In the genomic region with DNA sequence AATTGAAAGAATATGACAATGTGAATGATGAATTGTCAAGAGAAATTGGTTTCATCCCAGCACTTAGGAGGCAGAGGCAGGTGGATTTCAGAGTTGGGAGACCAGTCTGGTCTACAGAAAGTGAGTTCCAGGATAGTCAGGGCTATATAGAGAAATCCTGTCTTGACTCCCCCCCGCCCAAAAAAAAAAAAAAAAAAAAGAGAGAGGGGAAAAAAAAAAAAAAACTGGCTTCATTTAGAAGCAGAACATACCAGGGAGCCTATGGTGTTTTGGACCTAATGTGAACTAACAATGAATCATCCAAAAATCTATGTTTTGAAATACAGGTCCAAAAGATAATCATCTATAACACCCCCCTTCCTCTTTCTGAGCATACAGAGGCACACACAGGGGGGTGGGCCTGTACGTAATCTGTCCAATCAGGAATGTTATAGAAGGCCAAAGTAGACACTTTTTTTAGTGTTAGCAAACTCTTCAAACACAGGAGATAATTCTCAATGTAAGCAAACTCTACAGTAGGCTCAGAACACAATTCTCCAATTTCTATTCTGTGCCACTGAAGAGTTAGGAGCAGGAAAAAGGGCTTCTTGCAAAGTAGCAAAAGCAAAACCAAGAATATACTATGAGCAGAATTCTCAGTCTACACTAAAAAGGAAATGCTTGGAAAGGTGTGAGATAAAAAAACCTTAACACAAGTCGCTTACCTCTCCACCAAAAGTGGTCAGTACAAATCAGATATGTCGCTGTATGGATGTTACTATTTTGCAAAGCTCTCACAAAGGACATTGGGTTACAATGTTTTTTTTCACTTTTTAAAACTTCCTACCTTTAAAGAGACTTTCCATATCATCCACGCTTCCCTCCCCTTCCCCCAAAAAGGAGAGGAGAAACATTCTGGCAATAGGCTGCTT, we compare ENCODE assay signal across 8 mouse cellular contexts. TPM values are rescaled to one million over a fixed set of nuclear protein-coding genes. Genes with fewer than 3 reads are reported as not detected.
DNase-seq lines count a peak whose midpoint lies in the region; ATAC-seq and TF ChIP-seq lines count a peak whose summit lies in the region.

No protein-coding gene starts in this region.

- no peaks in the 10 kb centered on the region for H3K9me3 ChIP-seq in heart, postnatal 0 days (replicated peaks; ENCODE audit: control insufficient read depth, low read length)
- H3K9me3 ChIP-seq in hindbrain, postnatal 0 days (ENCODE audit: low read length), result no peaks in the 10 kb centered on the region
- no peaks in the 10 kb centered on the region for H3K9me3 ChIP-seq in midbrain, embryonic 14.5 days (ENCODE audit: control insufficient read depth, low read length)

- TF ChIP-seq CTCF in heart, postnatal 0 days (IDR thresholded peaks at IDR 0.05; ENCODE audit: low read depth), result no peak
- TF ChIP-seq CTCF in cortical plate, adult 2 months (IDR thresholded peaks at IDR 0.05; ENCODE audit: extremely low read depth, insufficient read depth, low read length), result no peak
- TF ChIP-seq CTCF in hindbrain, postnatal 0 days (IDR thresholded peaks at IDR 0.05; ENCODE audit: low read depth), result no peak

- H3K36me3 ChIP-seq in heart, postnatal 0 days (replicated peaks; ENCODE audit: control insufficient read depth, insufficient read depth, low read length), result peaks cover 39% of the 10 kb centered on the region
- H3K36me3 ChIP-seq in hindbrain, postnatal 0 days (ENCODE audit: insufficient read depth, low read length), result peaks cover 42% of the 10 kb centered on the region
- H3K36me3 ChIP-seq in midbrain, embryonic 14.5 days (ENCODE audit: control insufficient read depth, insufficient read depth, low read length), result peaks cover 53% of the 10 kb centered on the region

- no peak for ATAC-seq in heart, postnatal 0 days (ENCODE audit: insufficient read depth, low read depth)
- ATAC-seq in hindbrain, postnatal 0 days, result no peak
- ATAC-seq in midbrain, embryonic 14.5 days (ENCODE audit: low FRiP score, low TSS enrichment), result no peak
- no peak for ATAC-seq in monocyte, adult 5-6 weeks (replicated peaks; ENCODE audit: insufficient number of reproducible peaks, low FRiP score, low TSS enrichment, poor library complexity, severe bottlenecking)

- no peak for TF ChIP-seq EP300 in heart, postnatal 0 days (IDR thresholded peaks at IDR 0.05; ENCODE audit: low read depth)

- no peak for DNase-seq in heart, postnatal 0 days (ENCODE audit: low spot score)
- DNase-seq in heart, postnatal 25 days (ENCODE audit: low spot score), result no peak
- no peak for DNase-seq in hindbrain, postnatal 0 days (ENCODE audit: low spot score)
- DNase-seq in midbrain, embryonic 14.5 days, result no peak
- no peak for DNase-seq in testis, postnatal 14 days (ENCODE audit: low spot score)
- DNase-seq in right cerebral cortex, postnatal 25 days, result no peak

- H3K27me3 ChIP-seq in heart, postnatal 0 days (ENCODE audit: control insufficient read depth, insufficient read depth, low read length), result no peaks in the 10 kb centered on the region
- H3K27me3 ChIP-seq in hindbrain, postnatal 0 days (ENCODE audit: insufficient read depth, low read length), result no peaks in the 10 kb centered on the region
- no peaks in the 10 kb centered on the region for H3K27me3 ChIP-seq in midbrain, embryonic 14.5 days (ENCODE audit: control insufficient read depth, insufficient read depth, low read length)

- WGBS in heart, postnatal 0 days, result 46% methylated on average over 5 of the region's 5 CpGs
- WGBS in hindbrain, postnatal 0 days, result 58% methylated on average over 5 of the region's 5 CpGs
- 71% methylated on average over 5 of the region's 5 CpGs for WGBS in midbrain, embryonic 14.5 days

- intact Hi-C loops in heart, postnatal 25 days (cut with DNase I), result no loop called here

- peak overlapping the region; percentile 50; the same call in 1 of the 2 replicates for H3K9ac ChIP-seq in heart, postnatal 0 days (replicated peaks; ENCODE audit: low read depth, low read length)
- peak overlapping the region; percentile 76; the same call in 1 of the 2 replicates for H3K9ac ChIP-seq in hindbrain, postnatal 0 days (replicated peaks; ENCODE audit: low read length)
- no peak overlapping the region; the same call in 1 of the 2 replicates for H3K9ac ChIP-seq in midbrain, embryonic 14.5 days (replicated peaks; ENCODE audit: low read length)

- H3K4me2 ChIP-seq in heart, postnatal 0 days (ENCODE audit: low read depth, low read length), result peak overlapping the region; percentile 77
- H3K4me2 ChIP-seq in hindbrain, postnatal 0 days (ENCODE audit: low read depth, low read length), result peak overlapping the region; percentile 83
- H3K4me2 ChIP-seq in midbrain, embryonic 14.5 days (ENCODE audit: low read length), result peak overlapping the region; percentile 64

- H3K27ac ChIP-seq in heart, postnatal 0 days (ENCODE audit: low read depth), result no peak overlapping the region
- no peak overlapping the region for H3K27ac ChIP-seq in cortical plate, adult 2 months (ENCODE audit: insufficient read depth, low read length)
- H3K27ac ChIP-seq in hindbrain, postnatal 0 days, result 0 out of 2 replicates have a peak overlapping the region, but pooled peaks have one; percentile 27
- 0 out of 2 replicates have a peak overlapping the region, but pooled peaks have one; percentile 34 for H3K27ac ChIP-seq in midbrain, embryonic 14.5 days (replicated peaks; ENCODE audit: low read depth, low read length)

- TF ChIP-seq POLR2A in cortical plate, adult 2 months (IDR thresholded peaks at IDR 0.05; ENCODE audit: extremely low read depth, insufficient read depth, low read length), result no peak

- peak overlapping the region; percentile 83 for H3K4me3 ChIP-seq in heart, postnatal 0 days (ENCODE audit: low read depth, low read length)
- peak overlapping the region; percentile 45; the same call in 1 of the 2 replicates for H3K4me3 ChIP-seq in cortical plate, adult 2 months (ENCODE audit: insufficient read depth, low read length)
- H3K4me3 ChIP-seq in hindbrain, postnatal 0 days (ENCODE audit: low read length), result peak overlapping the region; percentile 73
- H3K4me3 ChIP-seq in midbrain, embryonic 14.5 days (replicated peaks; ENCODE audit: low read depth, low read length), result peak overlapping the region; percentile 92

- H3K4me1 ChIP-seq in heart, postnatal 0 days (ENCODE audit: control insufficient read depth, insufficient read depth), result no peaks in the 10 kb centered on the region; the same call in 1 of the 2 replicates
- H3K4me1 ChIP-seq in cortical plate, adult 2 months (ENCODE audit: control insufficient read depth, insufficient read depth, low read length), result peaks cover 3% of the 10 kb centered on the region; the same call in 1 of the 2 replicates
- H3K4me1 ChIP-seq in hindbrain, postnatal 0 days (ENCODE audit: insufficient read depth, low read length), result peaks cover 8% of the 10 kb centered on the region; the same call in 1 of the 2 replicates
- H3K4me1 ChIP-seq in midbrain, embryonic 14.5 days (ENCODE audit: control insufficient read depth, insufficient read depth, low read length), result peaks cover 7% of the 10 kb centered on the region; the same call in 1 of the 2 replicates

RNA-seq across cellular contexts. Expression of a gene that starts 1.7 kb away (rescaled TPM):
- total RNA-seq in heart, postnatal 0 days (2014; rRNA removed; ENCODE audit: low replicate concordance), result 68.2 and 74.8 TPM in 2 replicates
- polyA plus RNA-seq in heart, postnatal 0 days (2015; fragmentation: Nextera tagmentation; extraction: Ambion mirVana), result 17.9 and 18.4 TPM in 2 replicates
- total RNA-seq in heart, postnatal 25 days (2021), result 10 to 100 TPM; 80.0 to 81.2 TPM
- 73.2 and 76.8 TPM in 2 replicates for polyA plus RNA-seq in cortical plate, adult 2 months (2012; rRNA removed)
- 97.9 and 100 TPM in 2 replicates for total RNA-seq in hindbrain, postnatal 0 days (2014; rRNA removed)
- polyA plus RNA-seq in hindbrain, postnatal 0 days (2015; fragmentation: Nextera tagmentation; extraction: Ambion mirVana), result 26.1 and 26.9 TPM in 2 replicates
- 33.8 and 48.6 TPM in 2 replicates for polyA plus RNA-seq in midbrain, embryonic 14.5 days (2014; fragmentation: Nextera tagmentation; extraction: Ambion mirVana)
- total RNA-seq in monocyte, adult 5-6 weeks (2017), result 192 to 282 TPM (median 240 TPM) in 3 replicates

RNA-seq across cellular contexts. Expression of a gene that starts 34.7 kb away (rescaled TPM):
- total RNA-seq in heart, postnatal 0 days (2014; rRNA removed; ENCODE audit: low replicate concordance), result 8.9 and 27.8 TPM in 2 replicates
- polyA plus RNA-seq in heart, postnatal 0 days (2015; fragmentation: Nextera tagmentation; extraction: Ambion mirVana), result 2.8 and 3.4 TPM in 2 replicates
- 10 to 100 TPM; 13.3 to 16.7 TPM for total RNA-seq in heart, postnatal 25 days (2021)
- 54.5 and 59.5 TPM in 2 replicates for polyA plus RNA-seq in cortical plate, adult 2 months (2012; rRNA removed)
- 45.4 and 53.8 TPM in 2 replicates for total RNA-seq in hindbrain, postnatal 0 days (2014; rRNA removed)
- 9.6 and 10.1 TPM in 2 replicates for polyA plus RNA-seq in hindbrain, postnatal 0 days (2015; fragmentation: Nextera tagmentation; extraction: Ambion mirVana)
- 9.1 and 9.2 TPM in 2 replicates for polyA plus RNA-seq in midbrain, embryonic 14.5 days (2014; fragmentation: Nextera tagmentation; extraction: Ambion mirVana)
- total RNA-seq in monocyte, adult 5-6 weeks (2017), result 23.2 to 34.3 TPM (median 24.7 TPM) in 3 replicates

Comparison
In these comparisons a context has a peak if more than half of its experiments do, and no peak if none do; other contexts are left out.
1. H3K27ac ChIP-seq: peak in hindbrain, postnatal 0 days (single experiment) and midbrain, embryonic 14.5 days (single experiment); none in heart, postnatal 0 days (single experiment) and cortical plate, adult 2 months (single experiment).
2. Peak in every context shown above with its lines, with median percentiles within 50 percentile points of each other: H3K4me2 ChIP-seq and H3K4me3 ChIP-seq.